Mouse (Mus musculus) gastrocnemius, adult 18-20 months (tissue): ENCODE data around the gene Nr4a1. TPM values are rescaled to one million over a fixed set of nuclear protein-coding genes. Genes with fewer than 3 reads are reported as not detected.

Source experiments
- DNase-seq: peaks from one replicate; pipeline ENCODE4 v3.0.0; 2021; ENCODE audit warnings: low spot score
- total RNA-seq, 2 experiments: library from RNA; stranded (reverse); gene quantifications; 2 replicates each; pipeline ENCODE4 v1.2.3; 2021

Nr4a1 gene
- total RNA-seq, 2 experiments from 2014 or later, result 206 to 234 TPM

DNA sequence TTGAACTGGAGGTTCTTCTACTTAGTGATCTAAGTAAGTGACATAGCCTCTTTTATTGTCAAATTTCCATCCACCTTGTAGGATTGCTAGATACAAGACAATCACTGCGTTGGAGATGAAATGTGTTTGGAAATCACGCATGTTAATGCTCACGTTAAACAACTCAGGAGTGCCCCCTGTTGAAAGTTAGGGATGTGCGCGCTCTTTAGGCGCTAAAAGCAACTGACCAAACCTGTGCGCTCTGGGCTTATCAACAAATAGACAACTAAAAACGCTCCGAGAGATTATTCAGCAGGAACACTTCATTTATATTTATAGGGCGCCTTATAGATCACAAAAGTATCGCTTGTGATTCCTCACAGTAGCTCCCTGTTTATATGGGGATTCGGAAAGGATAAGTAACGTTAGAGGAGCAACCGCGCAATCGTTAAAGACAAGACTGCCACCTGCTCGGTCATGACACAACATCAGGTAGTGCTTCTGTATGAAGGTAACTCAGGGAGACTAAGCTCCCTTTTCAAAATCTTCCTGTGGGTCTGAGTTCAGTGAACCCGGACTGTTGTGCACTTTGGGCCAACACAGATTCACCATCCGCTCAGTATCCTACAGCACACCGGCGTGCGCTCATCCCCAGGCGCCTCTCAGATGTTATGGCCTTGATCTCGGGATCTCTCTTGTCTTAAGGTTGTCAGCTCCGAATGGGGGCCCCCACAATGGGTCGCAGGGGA, 29.3 kb downstream of the Nr4a1 start:
- DNase-seq, result peak; percentile 80

DNA sequence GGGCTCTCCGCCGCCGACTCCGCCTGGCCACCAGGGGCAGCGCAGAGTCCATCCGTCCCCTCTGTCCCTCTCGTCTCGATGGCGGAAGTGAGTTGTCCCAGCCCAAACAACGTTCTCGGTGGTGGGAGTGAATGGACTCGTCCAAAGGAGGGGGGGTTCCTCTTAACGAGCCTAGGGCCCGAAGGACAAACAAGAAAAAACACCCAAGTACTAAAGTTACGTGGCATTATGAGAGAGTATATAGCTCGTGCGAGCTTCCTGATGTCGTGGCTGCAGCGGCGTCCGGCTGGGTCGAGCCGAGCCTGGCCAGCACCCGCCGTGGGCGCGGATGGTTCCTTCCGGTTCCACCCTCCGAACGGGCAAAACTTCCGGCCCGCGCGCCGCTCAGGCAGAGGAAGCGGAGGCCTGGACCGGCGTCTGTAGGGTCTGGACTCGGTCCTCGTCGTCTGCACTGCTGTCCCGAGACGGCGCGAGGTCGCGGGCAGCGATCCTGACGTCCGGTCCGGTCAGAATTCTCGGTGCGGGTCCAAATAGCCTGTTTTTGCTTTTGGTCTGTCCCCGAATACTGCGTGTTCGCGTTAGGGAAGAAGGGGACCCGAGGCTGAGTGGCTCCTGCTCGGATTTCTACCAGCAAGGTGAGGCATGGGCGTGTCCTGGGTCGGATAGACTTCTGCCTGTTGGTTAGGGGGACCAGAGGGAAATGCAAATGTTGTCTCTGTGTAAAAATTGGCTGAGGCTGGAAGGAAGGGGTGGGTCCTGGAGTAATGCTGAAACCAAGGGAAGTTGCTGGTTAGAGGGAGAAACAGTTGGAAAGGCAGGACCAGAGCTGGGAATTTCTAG, 30.1 kb downstream of the Nr4a1 start, which contains the start of gene Atg101:
Atg101 (plus strand) TSS at position 362 of the 840 bp plus-strand sequence.
- peak; percentile 92 for DNase-seq

GRCm38 (mm10) chr15:101286129-101286770, 32.2 kb downstream of the Nr4a1 start:
- DNase-seq, result no peak

DNA sequence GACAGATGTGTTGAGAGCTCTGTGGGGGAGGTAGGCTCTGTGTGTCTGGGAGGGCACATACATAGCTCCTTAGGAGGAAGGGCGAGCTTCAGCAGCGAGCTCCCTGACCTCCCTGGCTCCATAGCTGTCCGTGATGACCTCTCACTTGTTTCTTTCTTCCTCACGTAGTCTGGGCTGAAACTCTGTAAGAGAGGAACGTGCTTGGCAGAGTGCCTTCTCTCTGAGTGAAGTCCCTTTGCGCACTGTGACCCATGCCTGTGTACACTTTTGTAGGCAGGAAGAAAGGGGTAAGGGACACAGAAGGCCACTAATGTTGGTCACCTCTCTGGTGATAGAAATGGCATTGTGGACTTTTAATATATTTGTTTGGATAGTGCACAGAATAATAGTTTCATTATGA, 33.3 kb downstream of the Nr4a1 start:
- no peak for DNase-seq

GRCm38 (mm10) chr15:101290354-101290753, 36.3 kb downstream of the Nr4a1 start:
- DNase-seq, result no peak

DNA sequence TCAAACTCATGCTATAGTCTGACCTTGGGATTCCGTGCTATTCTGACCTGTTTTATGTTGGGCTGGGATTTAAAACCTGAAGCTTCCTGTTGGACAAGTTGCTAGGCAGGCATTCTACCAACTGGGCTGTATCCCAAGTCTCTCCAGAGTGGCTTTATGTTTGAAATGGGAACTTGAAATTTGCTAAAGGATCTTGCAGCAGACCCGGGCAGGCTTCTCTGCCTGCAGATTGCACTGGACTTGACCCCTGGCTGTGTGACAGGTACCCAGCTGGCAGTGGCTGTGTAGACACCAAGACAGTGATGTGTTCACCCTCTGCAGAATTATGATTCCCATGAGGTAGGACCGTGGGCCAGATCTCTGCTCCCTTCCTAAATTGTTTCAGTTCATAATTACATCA, 37.9 kb downstream of the Nr4a1 start:
- DNase-seq, result no peak

DNA sequence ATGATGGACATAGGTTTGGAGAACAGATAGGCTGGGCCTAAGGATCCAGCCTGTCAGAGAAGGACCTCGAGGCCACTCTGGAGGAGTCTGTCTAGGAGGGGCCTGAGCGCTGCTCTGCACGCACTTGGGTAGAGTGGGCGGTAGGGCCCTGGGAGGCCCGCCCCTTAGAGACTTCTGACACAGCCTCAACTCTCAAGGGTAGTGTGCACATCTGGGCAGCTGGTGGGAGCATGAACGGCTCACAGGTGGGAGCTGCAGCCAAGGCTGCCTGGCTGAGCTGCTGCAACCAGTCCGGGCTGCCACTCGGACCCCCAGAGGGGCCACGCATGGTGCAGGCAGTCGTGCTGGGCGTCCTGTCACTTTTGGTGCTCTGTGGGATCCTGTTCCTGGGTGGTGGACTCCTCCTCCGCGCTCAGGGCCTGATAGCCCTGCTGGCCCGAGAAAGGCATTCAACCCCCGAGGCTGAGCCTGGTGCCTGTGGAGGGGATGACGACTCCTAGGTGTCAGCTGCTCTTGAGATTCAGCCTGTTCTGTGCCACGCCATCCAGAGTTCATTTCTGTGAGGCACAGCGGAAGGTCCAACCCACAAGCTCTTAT, 39.1 kb downstream of the Nr4a1 start, which contains the start of gene 6030408B16Rik:
6030408B16Rik (plus strand) TSS at position 188 of the 597 bp plus-strand sequence.
- no peak for DNase-seq

DNA sequence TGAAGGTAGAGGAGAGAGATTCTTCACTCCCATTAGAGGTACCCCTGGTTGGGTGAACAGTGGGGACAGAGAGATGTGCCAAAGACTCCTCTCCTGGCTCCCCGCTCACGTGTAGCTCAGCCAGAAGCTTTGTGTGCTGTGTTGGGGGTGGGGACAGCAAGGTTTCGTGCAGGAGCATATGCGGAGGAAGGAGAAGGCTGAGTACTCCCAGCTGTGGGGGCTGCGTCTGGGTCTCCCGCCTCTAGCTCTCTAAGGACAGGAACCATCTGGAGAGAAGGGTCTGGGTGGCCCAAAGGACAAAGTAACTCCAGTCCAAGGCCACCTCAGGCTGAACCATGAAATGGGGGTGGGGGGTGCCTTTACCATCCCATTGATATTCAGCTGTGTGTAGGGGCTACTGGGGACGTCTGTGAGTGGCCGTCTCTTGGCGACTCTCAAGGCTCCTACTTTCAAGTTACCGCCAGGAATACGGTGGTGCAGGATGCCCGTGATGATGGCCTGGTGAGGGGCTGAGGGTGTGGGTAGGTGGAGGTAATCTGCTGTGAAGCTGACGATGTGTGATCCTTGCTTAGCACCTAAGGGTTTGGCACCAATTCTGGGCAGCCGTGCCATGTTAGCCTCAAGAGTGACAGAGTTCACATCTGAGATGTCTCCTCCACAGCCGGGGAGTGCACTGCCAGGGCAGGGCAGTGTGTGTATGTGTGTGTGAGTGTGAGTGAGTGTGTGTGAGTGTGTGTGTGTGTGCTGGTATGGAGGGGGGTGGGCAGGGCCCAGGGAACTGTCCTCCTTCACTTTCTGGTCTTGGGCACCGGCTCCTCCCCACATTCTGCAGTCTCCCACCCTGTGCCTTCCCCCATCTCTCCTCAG, 40.2 kb downstream of the Nr4a1 start:
- no peak for DNase-seq

DNA sequence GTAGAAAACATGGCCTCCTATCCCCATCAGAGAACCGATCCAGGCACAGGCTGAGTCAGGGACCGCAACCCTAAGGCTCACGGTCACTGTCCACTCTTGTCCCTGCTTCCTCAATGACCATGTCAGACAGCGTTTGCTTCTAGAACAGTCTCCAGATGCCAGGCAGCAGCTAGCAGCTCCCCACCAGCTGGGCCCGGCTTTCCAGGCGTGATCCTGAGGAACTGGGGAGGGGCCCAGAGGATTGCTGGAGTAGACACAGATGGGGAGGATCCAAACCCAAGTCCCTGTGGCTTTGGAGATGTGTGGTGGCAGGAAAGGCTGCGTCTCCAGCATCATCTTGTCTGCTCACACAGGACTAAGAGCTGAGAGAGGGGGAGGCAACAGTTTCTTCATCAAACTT, 41.0 kb downstream of the Nr4a1 start:
- no peak for DNase-seq

DNA sequence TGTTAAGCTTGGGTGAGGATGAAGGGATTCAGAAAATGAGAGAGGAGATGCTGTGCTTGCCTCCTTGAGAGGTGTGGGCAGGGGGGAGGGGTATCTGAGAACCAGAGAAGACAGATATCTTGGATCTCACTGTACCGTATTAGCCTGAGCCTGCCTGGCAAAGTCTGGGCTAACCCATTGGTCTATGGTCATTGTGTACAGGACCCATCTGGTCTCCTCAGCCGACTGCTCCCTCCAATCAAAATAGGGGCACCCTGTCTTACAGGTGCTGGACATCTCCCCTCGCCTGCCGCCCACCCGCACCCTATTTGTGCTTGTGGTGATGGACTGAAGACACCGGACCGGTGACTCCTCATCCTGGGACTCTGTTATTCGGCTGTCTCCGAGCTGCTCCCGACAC, 41.5 kb downstream of the Nr4a1 start:
- no peak for DNase-seq

DNA sequence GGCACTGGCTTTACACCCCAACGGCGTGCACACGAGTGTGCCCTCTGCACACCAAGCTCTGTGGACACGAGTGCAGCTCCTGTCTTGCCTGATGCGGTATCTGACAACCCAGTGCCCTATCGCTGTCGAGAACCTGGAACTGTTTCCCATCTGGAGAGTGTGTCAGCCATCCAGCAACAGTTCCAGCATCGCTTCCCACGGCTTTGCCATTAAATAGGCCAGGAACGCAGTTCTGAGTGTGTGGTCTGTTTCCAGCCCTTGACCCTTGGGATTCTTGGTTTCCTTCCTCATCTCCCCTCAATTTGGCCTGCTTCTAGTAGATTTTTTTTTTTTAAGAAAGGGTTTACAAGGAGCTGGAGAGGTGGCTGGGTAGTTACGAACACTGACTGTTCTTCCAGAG, 42.0 kb downstream of the Nr4a1 start:
- no peak for DNase-seq

DNA sequence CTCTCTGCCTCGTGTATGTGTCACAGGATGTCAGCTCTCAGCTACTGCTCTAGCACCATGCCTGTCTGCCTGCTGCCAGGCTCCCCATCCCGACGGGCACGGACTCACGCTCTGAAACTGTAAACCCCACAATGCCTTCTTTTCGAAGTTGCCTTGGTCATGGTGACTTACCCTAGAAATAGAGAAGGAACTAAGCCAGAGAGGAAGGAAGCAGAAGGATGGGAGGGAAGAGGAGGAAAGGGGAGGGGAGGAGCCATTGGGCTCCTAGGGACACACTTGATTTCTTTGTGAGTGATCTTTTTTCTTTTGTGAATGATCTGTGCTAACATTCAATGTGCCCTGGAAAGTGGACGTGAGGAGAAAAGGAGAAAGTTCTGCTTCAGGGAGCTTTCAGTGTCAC, 43.9 kb downstream of the Nr4a1 start:
- DNase-seq, result no peak

- no peak for DNase-seq
Observed at GRCm38 (mm10) chr15:101298550-101298949, 44.5 kb downstream of the Nr4a1 start.

- DNase-seq, result no peak
Observed at GRCm38 (mm10) chr15:101299480-101299960, 45.5 kb downstream of the Nr4a1 start.

GRCm38 (mm10) chr15:101300128-101300527, 46.1 kb downstream of the Nr4a1 start:
- no peak for DNase-seq

GRCm38 (mm10) chr15:101302201-101302600, 48.1 kb downstream of the Nr4a1 start:
- DNase-seq, result peak; percentile 86

DNA sequence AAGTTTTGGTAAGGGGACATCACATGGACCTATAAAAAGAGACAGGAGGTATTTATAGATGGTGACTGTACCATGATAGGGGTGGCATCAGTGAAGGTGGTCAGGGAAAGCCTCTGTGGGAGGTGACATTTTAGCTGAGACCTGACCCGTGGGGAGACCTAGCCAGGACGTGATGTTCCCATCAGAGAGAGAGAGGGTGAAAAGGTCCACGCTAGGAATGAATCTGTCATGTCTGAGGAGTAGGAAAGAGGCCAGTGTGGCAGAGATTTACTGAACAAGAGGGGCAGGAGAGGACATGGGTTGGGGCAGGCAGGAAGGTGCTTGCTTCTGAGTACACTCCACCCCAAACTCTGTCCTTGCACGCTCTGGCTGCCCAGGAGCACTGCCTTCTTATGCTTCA, 49.8 kb downstream of the Nr4a1 start:
- DNase-seq, result peak; percentile 82

- no peak for DNase-seq
Observed at GRCm38 (mm10) chr15:101306459-101306858, 52.4 kb downstream of the Nr4a1 start.

DNA sequence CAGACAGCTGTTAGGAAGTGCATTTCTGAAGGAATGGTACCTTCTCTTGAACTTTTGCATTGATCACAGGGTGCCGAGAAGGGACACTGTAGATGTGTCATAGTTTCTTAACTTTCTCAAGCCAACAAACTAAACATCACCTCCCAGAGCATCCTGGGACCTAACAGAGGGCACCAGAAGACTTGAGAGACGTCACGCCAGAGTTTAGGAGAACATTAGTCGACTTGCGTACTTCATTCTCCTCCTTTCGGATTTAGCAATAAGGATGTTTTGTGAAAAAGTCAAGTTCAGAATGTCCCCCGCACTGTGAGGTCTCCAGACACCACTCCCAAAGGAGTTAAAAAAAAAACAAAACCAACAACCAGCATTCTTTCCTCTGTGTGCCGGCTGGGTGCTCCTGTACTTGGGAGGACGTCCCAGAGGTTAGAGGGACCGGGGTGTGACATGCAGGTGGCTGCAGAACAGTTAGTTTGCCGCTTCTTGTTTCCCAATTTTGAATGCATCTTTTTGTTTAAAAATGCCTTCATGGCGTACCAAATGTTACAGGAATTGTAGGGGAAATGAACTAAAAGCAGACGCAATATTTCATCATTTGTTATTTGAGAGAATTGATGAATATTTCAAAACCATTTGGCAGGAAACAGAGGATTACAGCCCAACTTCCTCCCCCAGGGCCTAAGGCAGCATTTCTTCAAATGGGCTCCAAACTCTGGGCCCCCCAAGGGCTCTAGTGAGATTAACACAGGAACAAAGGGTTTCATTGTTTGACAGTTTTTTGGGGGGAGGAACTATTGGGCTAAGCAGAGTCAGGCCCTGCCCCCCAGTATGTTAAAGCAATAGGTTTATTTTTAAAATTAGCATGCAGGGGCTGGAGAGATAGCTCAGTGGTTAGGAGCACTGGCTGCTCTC, 54.6 kb downstream of the Nr4a1 start:
- DNase-seq, result peak; percentile 60
